Mouse (Mus musculus) heart, postnatal 0 days (tissue): ENCODE measurements around the gene 2010300C02Rik.

Source experiments
- CTCF ChIP-seq: IDR thresholded peaks from 2 replicates; pipeline ENCODE4 v1.5.1; 2016; ENCODE audit warnings: antibody characterized with exemption, control low read depth, low read depth
- EP300 ChIP-seq: IDR thresholded peaks from 2 replicates; pipeline ENCODE4 v1.6.1; 2016; ENCODE audit warnings: antibody characterized with exemption, low read depth

GRCm38 (mm10) chr1:37671316-37671715 is 48.6 kb downstream of the 2010300C02Rik start:
- no peak for TF ChIP-seq CTCF
- TF ChIP-seq EP300: no peak
